Comparison of ENCODE assay signal across 18 mouse cellular contexts in genomic region chr4:141897225-141897624, GRCm38 (mm10). TPM values are rescaled to one million over a fixed set of nuclear protein-coding genes. Genes with fewer than 3 reads are reported as not detected.
DNase-seq lines count a peak whose midpoint lies in the region; ATAC-seq and TF ChIP-seq lines count a peak whose summit lies in the region.
"Had no signal": no experiment of that assay in that cellular context is flagged by ENCODE, and none has a peak within 500 bp of the region (broad histone marks: within the 10 kb centered on the region; RNA-seq: fewer than 3 reads in every experiment).

No protein-coding gene starts in this region.

- H3K4me2 ChIP-seq in limb, embryonic 15.5 days, result no peak overlapping the region
- H3K4me2 ChIP-seq in heart, embryonic 11.5 days, result no peak overlapping the region
- H3K4me2 ChIP-seq: embryonic facial prominence, embryonic 12.5 days; heart, embryonic 13.5 days had no signal

- ATAC-seq in limb, embryonic 15.5 days (ENCODE audit: insufficient number of reproducible peaks, low FRiP score, low TSS enrichment, low read depth), result no peak
- no peak for ATAC-seq in heart, embryonic 11.5 days (replicated peaks; ENCODE audit: insufficient number of reproducible peaks, low FRiP score, low TSS enrichment)
- ATAC-seq: intestine, embryonic 16.5 days had no signal

- TF ChIP-seq POLR2A in liver, adult 2 months (IDR thresholded peaks at IDR 0.05; ENCODE audit: extremely low read depth, insufficient read depth, low read length), result no peak
- no peak for TF ChIP-seq POLR2A in brain, embryonic 14.5 days (IDR thresholded peaks at IDR 0.05; ENCODE audit: borderline replicate concordance, extremely low read depth, insufficient read depth, insufficient read length, poor library complexity, severe bottlenecking)

- H3K79me2 ChIP-seq in liver, adult 2 months (ENCODE audit: control insufficient read depth, insufficient read depth, low read length), result no peaks in the 10 kb centered on the region

- no peak overlapping the region for H3K4me3 ChIP-seq in liver, adult 2 months (ENCODE audit: insufficient read depth, low read depth, low read length)
- no peak overlapping the region for H3K4me3 ChIP-seq in limb, embryonic 15.5 days
- no peak overlapping the region for H3K4me3 ChIP-seq in heart, embryonic 11.5 days (ENCODE audit: low read depth, low read length)
- H3K4me3 ChIP-seq: embryonic facial prominence, embryonic 12.5 days; heart, embryonic 13.5 days had no signal

- H3K9ac ChIP-seq in liver, adult 2 months (ENCODE audit: low read depth, low read length), result no peak overlapping the region
- H3K9ac ChIP-seq in limb, embryonic 15.5 days, result no peak overlapping the region
- H3K9ac ChIP-seq in heart, embryonic 11.5 days (ENCODE audit: low read depth, low read length), result no peak overlapping the region
- H3K9ac ChIP-seq: embryonic facial prominence, embryonic 12.5 days; heart, embryonic 13.5 days had no signal

- H3K9me3 ChIP-seq in limb, embryonic 15.5 days, result no peaks in the 10 kb centered on the region
- H3K9me3 ChIP-seq in heart, embryonic 11.5 days (replicated peaks; ENCODE audit: control insufficient read depth, low read length), result no peaks in the 10 kb centered on the region
- H3K9me3 ChIP-seq: embryonic facial prominence, embryonic 12.5 days; heart, embryonic 13.5 days had no signal

- no peaks in the 10 kb centered on the region for H3K36me3 ChIP-seq in liver, adult 2 months (ENCODE audit: control insufficient read depth, insufficient read depth, low read length)
- no peaks in the 10 kb centered on the region for H3K36me3 ChIP-seq in limb, embryonic 15.5 days
- no peaks in the 10 kb centered on the region for H3K36me3 ChIP-seq in heart, embryonic 11.5 days (ENCODE audit: control insufficient read depth, insufficient read depth, low read length)
- H3K36me3 ChIP-seq: embryonic facial prominence, embryonic 12.5 days; heart, embryonic 13.5 days had no signal

- H3K4me1 ChIP-seq in liver, adult 2 months (ENCODE audit: control insufficient read depth, insufficient read depth, low read length), result peaks cover 5% of the 10 kb centered on the region
- H3K4me1 ChIP-seq in limb, embryonic 15.5 days, result peaks cover 34% of the 10 kb centered on the region
- H3K4me1 ChIP-seq in heart, embryonic 11.5 days (ENCODE audit: control insufficient read depth, insufficient read depth, low read length), result peaks cover 27% of the 10 kb centered on the region

- H3K27me3 ChIP-seq in liver, adult 2 months (ENCODE audit: control insufficient read depth, insufficient read depth, low read length), result no peaks in the 10 kb centered on the region
- H3K27me3 ChIP-seq in limb, embryonic 15.5 days, result no peaks in the 10 kb centered on the region
- H3K27me3 ChIP-seq in heart, embryonic 11.5 days (ENCODE audit: control insufficient read depth, insufficient read depth, low read length), result no peaks in the 10 kb centered on the region
- H3K27me3 ChIP-seq: embryonic facial prominence, embryonic 12.5 days; heart, embryonic 13.5 days had no signal

- 72% methylated on average over 6 of the region's 6 CpGs for WGBS in liver, adult 2 months
- WGBS in limb, embryonic 15.5 days, result 62% methylated on average over 6 of the region's 6 CpGs
- 86% methylated on average over 6 of the region's 6 CpGs for WGBS in heart, embryonic 11.5 days (ENCODE audit: insufficient replicate concordance)

- peak; percentile 22 to 59 for DNase-seq in cerebellum, postnatal 14 days
- DNase-seq in cerebellum, adult 18-20 months, result no peak
- peak; percentile 38 for DNase-seq in liver, adult 2 months (ENCODE audit: extremely low read depth, low read depth, low spot score)
- no peak for DNase-seq in liver
- peak; percentile 86 for DNase-seq in brain, embryonic 14.5 days (ENCODE audit: low read depth)
- no peak for DNase-seq in B cell, adult 2 months
- DNase-seq: cerebellum, adult 8-10 months; kidney, postnatal 25 days; thymus, postnatal 25 days had no signal

- H3K27ac ChIP-seq in liver, adult 2 months (replicated peaks; ENCODE audit: insufficient read depth, low read depth, low read length), result no peak overlapping the region
- H3K27ac ChIP-seq in limb, embryonic 15.5 days, result 0 out of 2 replicates have a peak overlapping the region, but pooled peaks have one; percentile 38
- no peak overlapping the region for H3K27ac ChIP-seq in heart, embryonic 11.5 days (ENCODE audit: low read depth, low read length)
- H3K27ac ChIP-seq: heart, embryonic 13.5 days had no signal

- no peak for TF ChIP-seq CTCF in liver, adult 2 months (IDR thresholded peaks at IDR 0.05; ENCODE audit: low read depth, low read length)
- TF ChIP-seq CTCF in brain, embryonic 14.5 days (IDR thresholded peaks at IDR 0.05; ENCODE audit: borderline replicate concordance, extremely low read depth, insufficient read depth, insufficient read length), result no peak

RNA-seq across cellular contexts. Expression of gene Efhd2, which starts 22.5 kb away (rescaled TPM):
- 13.1 and 15.0 TPM in 2 replicates for total RNA-seq in liver, adult 2 months (2014; rRNA removed)
- 40.7 and 46.1 TPM in 2 replicates for polyA plus RNA-seq in liver, adult 2 months (2012; rRNA removed)
- 72.6 and 78.7 TPM in 2 replicates for polyA plus RNA-seq in brain, embryonic 14.5 days (2012; rRNA removed)
- 76.0 and 86.0 TPM in 2 replicates for polyA plus RNA-seq in limb, embryonic 15.5 days (2015; fragmentation: Nextera tagmentation; extraction: Ambion mirVana)
- 59.2 and 63.4 TPM in 2 replicates for polyA plus RNA-seq in heart, embryonic 11.5 days (2014; fragmentation: Nextera tagmentation; extraction: Ambion mirVana)

RNA-seq across cellular contexts. Expression of gene Ctrc, which starts 51.1 kb away (rescaled TPM):
- 0.34 and 0.83 TPM in 2 replicates for total RNA-seq in liver, adult 2 months (2014; rRNA removed)
- polyA plus RNA-seq in liver, adult 2 months (2012; rRNA removed), result 0.24 TPM in 1 of 2 replicates, not detected in the other
- not detected in 2 replicates for polyA plus RNA-seq in brain, embryonic 14.5 days (2012; rRNA removed)
- not detected in 2 replicates for polyA plus RNA-seq in limb, embryonic 15.5 days (2015; fragmentation: Nextera tagmentation; extraction: Ambion mirVana)
- polyA plus RNA-seq in heart, embryonic 11.5 days (2014; fragmentation: Nextera tagmentation; extraction: Ambion mirVana), result not detected in 2 replicates
- total RNA-seq: ES-E14; left cerebral cortex, postnatal 10 days had no signal
- polyA plus RNA-seq: embryonic facial prominence, embryonic 12.5 days; heart, embryonic 13.5 days; liver, embryonic 16.5 days; stomach, embryonic 14.5 days had no signal

Comparison
In these comparisons a context has a peak if more than half of its experiments do, and no peak if none do; other contexts are left out.
1. DNase-seq: peak in cerebellum, postnatal 14 days (2 of 2), liver, adult 2 months (single experiment) and brain, embryonic 14.5 days (single experiment); none in cerebellum, adult 18-20 months (0 of 2), liver (single experiment) and B cell, adult 2 months (0 of 2).